Mouse (Mus musculus): Measurements from ENCODE around the gene Best2. TPM values are rescaled to one million over a fixed set of nuclear protein-coding genes. Genes with fewer than 3 reads are reported as not detected.
A peak's percentile ranks its signal among the peaks of the same experiment; 100 is the strongest.

Gene Best2
- total and polyA plus RNA-seq, 2 experiments: 0.06 TPM; not detected in 1

DNA sequence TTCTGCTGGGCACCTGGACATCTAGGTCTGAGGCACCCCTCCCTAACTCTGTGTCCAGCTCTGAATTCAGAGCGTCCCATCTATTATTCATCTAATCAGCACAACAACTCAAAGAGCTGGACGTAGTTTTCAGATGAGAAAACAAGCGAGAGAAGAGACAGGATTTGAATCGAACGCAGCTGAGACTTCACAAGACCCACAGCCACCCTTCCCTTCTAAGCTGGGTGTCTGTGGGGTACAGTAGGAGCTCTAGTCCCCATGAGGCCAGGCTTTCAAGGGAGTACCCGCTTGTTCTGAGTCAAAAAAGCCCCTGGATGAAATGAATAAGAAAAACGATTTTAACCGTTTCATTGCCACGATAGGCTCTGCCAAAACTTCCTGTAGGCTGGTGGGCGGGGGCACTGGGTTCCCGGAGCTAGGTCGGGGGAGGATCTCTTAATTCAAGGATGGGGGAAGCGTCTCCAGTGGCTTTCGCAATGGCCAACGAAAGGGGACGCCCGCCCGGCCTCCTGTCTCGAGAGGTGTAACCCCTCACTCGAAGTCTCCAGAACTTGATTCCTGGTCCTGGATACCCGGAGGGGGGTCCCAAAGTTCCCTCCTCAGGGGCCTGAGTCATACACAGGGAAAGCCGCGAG, 29.2 kb downstream of the Best2 start:
- Histone ChIP-seq H3K27me3 (ENCODE audit: control insufficient read depth, insufficient read depth, low read length) (no peaks in the 10 kb centered on the region), H3K4me3 (ENCODE audit: insufficient read depth, low read depth, low read length) (peak overlapping the region; percentile 53), H3K4me1 (ENCODE audit: control insufficient read depth, insufficient read depth, low read length) (peaks cover 22% of the 10 kb centered on the region), H3K79me2 (ENCODE audit: control insufficient read depth, insufficient read depth, low read length) (no peaks in the 10 kb centered on the region), H3K36me3 (ENCODE audit: control insufficient read depth, insufficient read depth, low read length) (no peaks in the 10 kb centered on the region), H3K9ac (ENCODE audit: low read depth, low read length) (peak overlapping the region; percentile 62), H3K27ac (replicated peaks; ENCODE audit: insufficient read depth, low read depth, low read length) (peak overlapping the region; percentile 50)
- no peak for DNase-seq (ENCODE audit: extremely low read depth, low read depth, low spot score)
- TF ChIP-seq CTCF (IDR thresholded peaks at IDR 0.05; ENCODE audit: low read depth, low read length): no peak
- no peak for TF ChIP-seq POLR2A (IDR thresholded peaks at IDR 0.05; ENCODE audit: extremely low read depth, insufficient read depth, low read length)
- WGBS: 1% methylated on average over 23 of the region's 23 CpGs

DNA sequence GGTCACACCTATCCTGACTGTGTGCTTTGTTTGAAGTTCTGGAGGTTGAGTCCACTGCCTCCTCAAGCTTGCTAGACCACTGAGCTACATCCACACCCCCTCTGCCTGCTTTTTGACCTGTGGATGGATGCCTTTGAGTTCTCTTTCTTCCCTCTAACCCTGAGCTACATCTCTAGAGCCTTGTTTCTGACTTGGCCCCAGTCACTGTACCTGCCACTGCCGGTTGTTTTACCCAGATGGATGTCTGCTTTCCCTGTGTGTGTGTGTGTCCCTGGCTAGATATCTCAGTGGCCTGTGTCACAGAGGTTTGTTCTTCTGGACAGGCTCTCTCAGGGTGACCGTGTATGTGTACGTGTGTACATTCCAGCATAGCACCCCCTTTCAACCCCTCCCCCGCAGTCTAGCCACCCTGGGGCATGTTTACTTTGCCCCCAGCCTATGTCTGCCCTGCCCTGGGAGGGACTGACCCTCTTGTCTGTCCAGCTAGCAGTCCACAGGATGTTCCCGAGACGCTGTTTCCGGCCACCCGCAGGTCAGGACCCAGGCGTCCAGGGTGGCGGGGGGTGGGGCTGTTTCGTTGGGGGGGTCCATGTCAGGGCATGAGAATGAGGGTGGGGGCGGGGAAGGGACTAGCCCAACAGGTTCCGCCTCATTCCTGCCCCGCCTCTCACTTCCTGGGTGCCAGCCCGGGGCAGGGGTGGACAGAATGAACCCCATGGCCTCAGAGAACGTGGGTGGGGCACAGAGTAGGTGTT, 29.9 kb downstream of the Best2 start:
- Histone ChIP-seq H3K4me1 (ENCODE audit: control insufficient read depth, insufficient read depth, low read length) (peaks cover 22% of the 10 kb centered on the region), H3K9ac (ENCODE audit: low read depth, low read length) (no peak overlapping the region), H3K4me3 (ENCODE audit: insufficient read depth, low read depth, low read length) (no peak overlapping the region; the same call in 1 of the 2 replicates), H3K36me3 (ENCODE audit: control insufficient read depth, insufficient read depth, low read length) (no peaks in the 10 kb centered on the region), H3K27ac (replicated peaks; ENCODE audit: insufficient read depth, low read depth, low read length) (peak overlapping the region; percentile 69), H3K27me3 (ENCODE audit: control insufficient read depth, insufficient read depth, low read length) (no peaks in the 10 kb centered on the region), H3K79me2 (ENCODE audit: control insufficient read depth, insufficient read depth, low read length) (no peaks in the 10 kb centered on the region)
- peak; percentile 47 for DNase-seq (ENCODE audit: extremely low read depth, low read depth, low spot score)
- TF ChIP-seq POLR2A (IDR thresholded peaks at IDR 0.05; ENCODE audit: extremely low read depth, insufficient read depth, low read length) (no peak), CTCF (IDR thresholded peaks at IDR 0.05; ENCODE audit: low read depth, low read length) (no peak)
- WGBS: 1% methylated on average over 16 of the region's 16 CpGs

DNA sequence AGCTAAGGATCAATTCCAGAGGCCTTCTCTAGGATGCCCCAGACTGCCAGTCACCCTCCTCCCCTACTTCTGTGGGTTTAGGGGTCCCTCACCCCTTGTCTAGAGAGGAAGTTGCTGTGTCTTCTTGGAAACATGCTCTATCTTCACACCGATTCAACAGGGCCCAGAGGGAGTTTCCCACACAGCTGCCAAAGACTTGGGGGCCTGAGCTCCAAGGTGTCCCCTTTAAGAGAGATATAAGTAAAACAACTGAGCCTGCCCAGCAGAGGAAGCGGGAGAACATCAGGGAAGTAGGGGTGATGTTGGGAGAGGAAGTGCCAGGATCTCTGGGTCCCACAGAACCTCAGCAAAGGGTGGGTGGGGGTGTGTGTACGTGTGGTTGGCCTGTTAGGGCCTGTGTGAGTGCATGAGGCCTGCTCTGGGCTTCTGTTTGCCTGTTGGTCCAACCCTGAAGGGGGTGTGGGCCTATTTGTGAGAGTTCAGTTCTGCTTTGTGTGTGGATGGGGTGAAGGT, 31.8 kb downstream of the Best2 start:
- peaks cover 18% of the 10 kb centered on the region for H3K4me1 ChIP-seq (ENCODE audit: control insufficient read depth, insufficient read depth, low read length)
- H3K9ac ChIP-seq (ENCODE audit: low read depth, low read length): no peak overlapping the region
- no peak overlapping the region for H3K4me3 ChIP-seq (ENCODE audit: insufficient read depth, low read depth, low read length)
- WGBS: 63% methylated on average over 3 of the region's 3 CpGs
- H3K79me2 ChIP-seq (ENCODE audit: control insufficient read depth, insufficient read depth, low read length): peaks cover 8% of the 10 kb centered on the region; the same call in 1 of the 2 replicates
- DNase-seq (ENCODE audit: extremely low read depth, low read depth, low spot score): no peak
- TF ChIP-seq CTCF (IDR thresholded peaks at IDR 0.05; ENCODE audit: low read depth, low read length) (no peak), POLR2A (IDR thresholded peaks at IDR 0.05; ENCODE audit: extremely low read depth, insufficient read depth, low read length) (no peak)
- no peaks in the 10 kb centered on the region for H3K36me3 ChIP-seq (ENCODE audit: control insufficient read depth, insufficient read depth, low read length)
- no peak overlapping the region for H3K27ac ChIP-seq (replicated peaks; ENCODE audit: insufficient read depth, low read depth, low read length)
- H3K27me3 ChIP-seq (ENCODE audit: control insufficient read depth, insufficient read depth, low read length): no peaks in the 10 kb centered on the region

- WGBS: 84% methylated on average over 15 of the region's 15 CpGs
- DNase-seq (ENCODE audit: extremely low read depth, low read depth, low spot score): no peak
- no peak for TF ChIP-seq CTCF (IDR thresholded peaks at IDR 0.05; ENCODE audit: low read depth, low read length)
- no peak for TF ChIP-seq POLR2A (IDR thresholded peaks at IDR 0.05; ENCODE audit: extremely low read depth, insufficient read depth, low read length)
- H3K4me1 ChIP-seq (ENCODE audit: control insufficient read depth, insufficient read depth, low read length): peaks cover 18% of the 10 kb centered on the region
- no peaks in the 10 kb centered on the region for H3K36me3 ChIP-seq (ENCODE audit: control insufficient read depth, insufficient read depth, low read length)
- no peak overlapping the region for H3K27ac ChIP-seq (replicated peaks; ENCODE audit: insufficient read depth, low read depth, low read length)
- H3K9ac ChIP-seq (ENCODE audit: low read depth, low read length): no peak overlapping the region
- H3K79me2 ChIP-seq (ENCODE audit: control insufficient read depth, insufficient read depth, low read length): peaks cover 10% of the 10 kb centered on the region; the same call in 1 of the 2 replicates
- H3K4me3 ChIP-seq (ENCODE audit: insufficient read depth, low read depth, low read length): no peak overlapping the region
- H3K27me3 ChIP-seq (ENCODE audit: control insufficient read depth, insufficient read depth, low read length): no peaks in the 10 kb centered on the region
These were observed 32.5 kb downstream of the Best2 start for GRCm38 (mm10) chr8:84981644-84982498.

GRCm38 (mm10) chr8:84980622-84981358, 33.5 kb downstream of the Best2 start:
- no peak for TF ChIP-seq POLR2A (IDR thresholded peaks at IDR 0.05; ENCODE audit: extremely low read depth, insufficient read depth, low read length)
- no peak for TF ChIP-seq CTCF (IDR thresholded peaks at IDR 0.05; ENCODE audit: low read depth, low read length)
- peaks cover 10% of the 10 kb centered on the region; the same call in 1 of the 2 replicates for H3K79me2 ChIP-seq (ENCODE audit: control insufficient read depth, insufficient read depth, low read length)
- H3K9ac ChIP-seq (ENCODE audit: low read depth, low read length): peak overlapping the region; percentile 45
- H3K27me3 ChIP-seq (ENCODE audit: control insufficient read depth, insufficient read depth, low read length): no peaks in the 10 kb centered on the region
- H3K27ac ChIP-seq (replicated peaks; ENCODE audit: insufficient read depth, low read depth, low read length): peak overlapping the region; percentile 99
- WGBS: 18% methylated on average over 11 of the region's 11 CpGs
- peaks cover 14% of the 10 kb centered on the region for H3K4me1 ChIP-seq (ENCODE audit: control insufficient read depth, insufficient read depth, low read length)
- no peaks in the 10 kb centered on the region for H3K36me3 ChIP-seq (ENCODE audit: control insufficient read depth, insufficient read depth, low read length)
- peak; percentile 55 for DNase-seq (ENCODE audit: extremely low read depth, low read depth, low spot score)
- H3K4me3 ChIP-seq (ENCODE audit: insufficient read depth, low read depth, low read length): no peak overlapping the region
